Mouse (Mus musculus): ENCODE measurements around the gene Map2k5. TPM values are rescaled to one million over a fixed set of nuclear protein-coding genes. Genes with fewer than 3 reads are reported as not detected.

Gene Map2k5
- total and polyA plus RNA-seq, 2 experiments from 2014 or later = 19.6 to 33.1 TPM

DNA sequence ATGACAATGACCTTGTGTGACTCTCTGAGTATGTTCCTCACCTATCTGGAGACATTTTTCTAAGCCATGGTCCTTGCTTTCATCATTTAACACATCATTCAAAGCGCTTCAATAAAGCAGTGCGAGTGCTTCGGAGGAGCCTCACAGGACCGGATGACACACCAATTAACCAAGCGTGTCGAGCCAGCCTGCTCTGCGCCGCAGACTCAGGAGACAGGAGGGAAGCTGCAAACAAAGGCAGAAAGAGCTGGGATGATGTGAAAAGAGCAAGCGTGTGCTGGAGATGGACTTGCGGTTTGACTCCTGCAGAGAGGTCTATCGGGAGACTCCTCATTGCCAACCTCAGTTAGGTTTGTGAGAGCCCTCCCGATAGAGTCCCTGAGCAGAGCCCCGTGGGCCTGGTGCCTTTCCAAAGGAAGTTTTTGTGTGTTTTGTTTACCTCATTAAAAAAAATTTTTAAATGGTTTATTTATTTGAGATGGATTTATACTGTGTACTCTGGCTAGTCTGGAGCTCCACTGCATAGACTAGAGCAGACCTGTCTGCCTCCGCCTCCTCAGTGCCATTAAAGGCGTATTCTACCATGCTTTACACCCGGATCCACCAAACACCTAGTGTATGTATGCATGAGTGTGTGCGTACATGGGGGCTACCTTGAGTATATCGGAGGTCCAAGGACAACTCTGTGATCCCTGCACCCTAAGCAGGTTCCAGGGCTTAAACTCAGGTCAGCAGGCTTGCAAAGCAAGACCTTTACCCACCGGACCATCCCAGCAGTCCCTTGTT, 126.7 kb downstream of the Map2k5 start:
- Histone ChIP-seq H3K4me1 (ENCODE audit: insufficient read depth, low read length) (no peaks in the 10 kb centered on the region), H3K27me3 (ENCODE audit: insufficient read depth, low read length) (no peaks in the 10 kb centered on the region), H3K9me3 (ENCODE audit: low read length) (no peaks in the 10 kb centered on the region), H3K4me2 (ENCODE audit: low read depth, low read length) (no peak overlapping the region), H3K9ac (replicated peaks; ENCODE audit: low read length) (no peak overlapping the region), H3K36me3 (ENCODE audit: insufficient read depth, low read length) (no peaks in the 10 kb centered on the region), H3K4me3 (ENCODE audit: low read length) (no peak overlapping the region), H3K27ac (no peak overlapping the region)
- 47% methylated on average over 19 of the region's 19 CpGs for WGBS
- no peak for TF ChIP-seq CTCF (IDR thresholded peaks at IDR 0.05; ENCODE audit: low read depth)
- peak; percentile 63 for DNase-seq (ENCODE audit: low spot score)
- peak; percentile 67; the same call in 1 of the 2 replicates for ATAC-seq

DNA sequence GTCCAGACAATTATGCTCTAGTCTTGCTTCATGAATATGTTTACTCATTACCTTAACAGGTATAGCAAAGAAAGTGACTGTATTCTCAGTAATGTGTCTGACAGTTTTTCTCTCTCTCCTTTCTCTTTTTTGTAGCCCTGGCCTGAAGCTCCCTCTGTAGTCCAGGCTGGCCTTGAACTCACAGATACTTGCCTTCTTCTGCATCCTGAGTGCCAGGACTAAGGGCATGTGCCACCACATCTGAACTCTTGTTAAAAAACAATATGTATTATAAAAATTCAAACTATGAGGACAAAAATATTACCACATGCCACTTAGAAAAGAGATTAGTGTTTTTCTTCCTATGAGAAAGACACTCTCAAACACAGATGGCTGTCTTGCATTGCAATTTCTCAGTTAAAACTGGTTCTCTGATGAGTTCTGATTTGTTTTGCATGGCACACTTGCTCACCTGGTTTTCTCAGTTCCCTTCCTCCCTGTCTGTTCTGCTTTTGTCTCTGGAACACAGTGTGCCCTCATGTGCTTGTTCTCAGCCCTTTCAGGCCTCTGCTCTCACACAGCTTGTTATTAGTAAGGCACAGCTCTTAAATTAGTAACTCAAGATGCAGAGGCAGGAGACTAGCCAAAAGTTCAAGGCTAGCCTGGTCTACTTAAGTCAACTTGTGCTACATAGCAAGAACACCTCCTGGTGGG, 129.5 kb downstream of the Map2k5 start:
- no peaks in the 10 kb centered on the region for H3K4me1 ChIP-seq (ENCODE audit: insufficient read depth, low read length)
- H3K36me3 ChIP-seq (ENCODE audit: insufficient read depth, low read length) = no peaks in the 10 kb centered on the region
- H3K9ac ChIP-seq (replicated peaks; ENCODE audit: low read length) = no peak overlapping the region
- H3K27ac ChIP-seq = no peak overlapping the region
- H3K27me3 ChIP-seq (ENCODE audit: insufficient read depth, low read length) = no peaks in the 10 kb centered on the region
- ATAC-seq (no peak), DNase-seq (ENCODE audit: low spot score) (no peak)
- no peak overlapping the region for H3K4me2 ChIP-seq (ENCODE audit: low read depth, low read length)
- H3K9me3 ChIP-seq (ENCODE audit: low read length) = no peaks in the 10 kb centered on the region
- no peak for TF ChIP-seq CTCF (IDR thresholded peaks at IDR 0.05; ENCODE audit: low read depth)
- H3K4me3 ChIP-seq (ENCODE audit: low read length) = no peak overlapping the region

DNA sequence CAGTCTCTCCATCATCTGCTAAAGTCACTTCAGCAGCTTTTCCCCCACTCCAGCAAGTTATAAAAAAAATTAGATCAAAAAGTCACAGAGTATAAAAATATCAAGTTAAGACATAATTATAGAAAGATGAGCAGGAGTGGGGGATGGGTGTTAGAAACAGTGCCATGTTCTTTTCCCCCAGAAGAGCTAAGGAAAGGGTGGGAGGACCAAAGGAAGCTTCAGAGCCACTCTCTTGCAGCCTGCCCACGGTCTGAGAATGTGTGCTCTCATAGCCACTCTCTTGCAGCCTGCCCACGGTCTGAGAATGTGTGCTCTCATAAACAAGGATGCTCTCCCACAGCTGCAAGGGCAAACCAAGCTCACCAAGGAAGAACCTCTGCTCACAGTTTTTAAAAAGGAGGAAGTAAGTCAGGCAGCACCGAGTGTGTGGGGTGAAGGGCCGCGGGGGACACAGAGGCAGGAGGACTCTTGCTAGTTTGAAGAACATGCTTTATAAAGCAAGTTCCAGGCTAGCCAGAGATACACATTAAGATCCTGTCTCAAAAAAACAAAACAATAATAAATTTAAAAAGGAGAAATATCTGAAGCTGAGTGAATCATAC, 131.0 kb downstream of the Map2k5 start:
- DNase-seq (ENCODE audit: low spot score) (no peak), ATAC-seq (no peak)
- Histone ChIP-seq H3K9ac (replicated peaks; ENCODE audit: low read length) (no peak overlapping the region), H3K27me3 (ENCODE audit: insufficient read depth, low read length) (no peaks in the 10 kb centered on the region), H3K27ac (no peak overlapping the region), H3K4me2 (ENCODE audit: low read depth, low read length) (no peak overlapping the region), H3K4me1 (ENCODE audit: insufficient read depth, low read length) (no peaks in the 10 kb centered on the region), H3K9me3 (ENCODE audit: low read length) (no peaks in the 10 kb centered on the region), H3K4me3 (ENCODE audit: low read length) (no peak overlapping the region), H3K36me3 (ENCODE audit: insufficient read depth, low read length) (no peaks in the 10 kb centered on the region)
- no peak for TF ChIP-seq CTCF (IDR thresholded peaks at IDR 0.05; ENCODE audit: low read depth)
- 61% methylated on average over 5 of the region's 5 CpGs for WGBS

DNA sequence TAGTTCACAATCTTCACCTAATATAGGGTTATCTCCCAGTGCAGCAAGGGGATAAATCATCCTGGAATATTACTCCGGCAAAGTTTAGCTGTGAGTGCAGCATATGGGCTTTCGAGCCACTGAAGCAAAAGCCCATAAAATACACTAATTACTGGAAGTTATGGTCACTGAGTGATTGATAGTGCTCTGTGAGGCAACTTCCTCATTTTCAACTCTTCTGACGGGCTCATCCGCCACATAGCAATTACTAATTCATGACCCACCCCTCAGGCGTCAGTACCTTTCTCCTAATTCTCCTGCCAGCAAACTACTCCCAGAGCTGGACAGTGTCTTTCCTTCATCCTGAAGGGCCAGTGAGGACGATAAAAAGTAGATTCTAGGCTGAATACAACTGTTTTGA, 135.7 kb downstream of the Map2k5 start:
- no peak overlapping the region for H3K4me2 ChIP-seq (ENCODE audit: low read depth, low read length)

DNA sequence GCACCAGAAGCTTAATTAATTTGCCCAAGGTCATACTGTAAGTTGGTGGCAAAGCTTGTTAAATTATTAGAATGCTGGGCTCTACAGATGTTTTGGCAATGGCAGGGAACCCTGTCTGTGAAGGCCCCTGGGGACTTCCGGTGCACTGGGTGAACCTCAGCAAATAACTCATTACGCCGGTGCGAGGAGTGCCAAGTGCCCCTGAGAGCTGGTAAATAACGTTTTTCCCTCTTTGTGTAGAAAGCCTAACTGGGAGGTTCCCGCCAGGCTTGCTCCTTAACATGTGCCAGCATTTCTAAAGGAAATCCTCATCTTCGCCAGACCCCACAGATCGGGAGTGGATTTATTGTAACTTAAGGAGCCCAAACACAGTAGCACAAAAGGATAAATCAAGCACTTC, 136.5 kb downstream of the Map2k5 start:
- WGBS = 32% methylated on average over 8 of the region's 8 CpGs
- DNase-seq (ENCODE audit: low spot score) (peak; percentile 7), ATAC-seq (no peak)

More for the DNA sequence above, 135.7 kb downstream of the Map2k5 start:
- no peaks in the 10 kb centered on the region for H3K4me1 ChIP-seq (ENCODE audit: insufficient read depth, low read length)
- ATAC-seq = no peak
- no peak for DNase-seq (ENCODE audit: low spot score)
- H3K27ac ChIP-seq = no peak overlapping the region
- H3K27me3 ChIP-seq (ENCODE audit: insufficient read depth, low read length) = no peaks in the 10 kb centered on the region
- no peaks in the 10 kb centered on the region for H3K9me3 ChIP-seq (ENCODE audit: low read length)
- no peaks in the 10 kb centered on the region for H3K36me3 ChIP-seq (ENCODE audit: insufficient read depth, low read length)
- H3K9ac ChIP-seq (replicated peaks; ENCODE audit: low read length) = no peak overlapping the region
- 68% methylated on average over 6 of the region's 6 CpGs for WGBS
- H3K4me3 ChIP-seq (ENCODE audit: low read length) = no peak overlapping the region
- TF ChIP-seq CTCF (IDR thresholded peaks at IDR 0.05; ENCODE audit: low read depth) = no peak

DNA sequence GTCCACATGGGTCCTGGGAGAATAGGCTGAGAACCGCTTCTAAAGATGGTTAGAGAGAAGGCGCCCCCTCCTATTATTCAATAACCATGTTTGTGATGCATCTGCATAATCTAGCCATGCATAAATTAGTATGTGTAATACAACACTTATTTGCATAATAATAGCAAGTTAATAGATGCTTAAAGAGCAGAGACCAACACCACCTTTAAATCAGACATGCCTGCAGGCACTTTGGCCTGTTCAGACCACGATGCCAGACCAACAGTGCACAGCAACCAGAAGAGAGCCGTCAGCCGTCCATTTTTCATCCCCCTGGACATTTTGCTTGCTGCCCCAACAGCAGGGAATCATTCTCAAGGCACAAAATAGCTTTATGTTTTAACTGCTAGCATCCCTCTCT, 143.3 kb downstream of the Map2k5 start:
- Histone ChIP-seq H3K9me3 (ENCODE audit: low read length) (no peaks in the 10 kb centered on the region), H3K36me3 (ENCODE audit: insufficient read depth, low read length) (no peaks in the 10 kb centered on the region), H3K4me1 (ENCODE audit: insufficient read depth, low read length) (0 out of 2 replicates have a peak, but pooled peaks cover 5% of the 10 kb centered on the region), H3K27me3 (ENCODE audit: insufficient read depth, low read length) (no peaks in the 10 kb centered on the region), H3K4me2 (ENCODE audit: low read depth, low read length) (no peak overlapping the region), H3K27ac (no peak overlapping the region), H3K9ac (replicated peaks; ENCODE audit: low read length) (no peak overlapping the region), H3K4me3 (ENCODE audit: low read length) (no peak overlapping the region)
- DNase-seq (ENCODE audit: low spot score) (no peak), ATAC-seq (no peak)
- WGBS = 37% methylated on average over 5 of the region's 5 CpGs
- no peak for TF ChIP-seq CTCF (IDR thresholded peaks at IDR 0.05; ENCODE audit: low read depth)

More for the DNA sequence above, 136.5 kb downstream of the Map2k5 start:
- H3K27ac ChIP-seq = no peak overlapping the region
- no peak overlapping the region for H3K4me2 ChIP-seq (ENCODE audit: low read depth, low read length)
- H3K4me3 ChIP-seq (ENCODE audit: low read length) = no peak overlapping the region
- no peaks in the 10 kb centered on the region for H3K4me1 ChIP-seq (ENCODE audit: insufficient read depth, low read length)
- H3K9me3 ChIP-seq (ENCODE audit: low read length) = no peaks in the 10 kb centered on the region
- no peaks in the 10 kb centered on the region for H3K36me3 ChIP-seq (ENCODE audit: insufficient read depth, low read length)
- TF ChIP-seq CTCF (IDR thresholded peaks at IDR 0.05; ENCODE audit: low read depth) = no peak
- no peaks in the 10 kb centered on the region for H3K27me3 ChIP-seq (ENCODE audit: insufficient read depth, low read length)
- H3K9ac ChIP-seq (replicated peaks; ENCODE audit: low read length) = no peak overlapping the region

Measured in hindbrain, postnatal 0 days (tissue).